Mouse (Mus musculus): Measurements from ENCODE around the gene Pold2. TPM values are rescaled to one million over a fixed set of nuclear protein-coding genes. Genes with fewer than 3 reads are reported as not detected.

Pold2 gene
- 122 and 127 TPM in 2 replicates for polyA plus RNA-seq (2016; fragmentation: Nextera tagmentation; extraction: Ambion mirVana)

- H3K4me3 ChIP-seq = peak within 1 kb of the TSS; percentile 61
- H3K9me3 ChIP-seq = no peaks in the 10 kb centered on the region
- H3K4me2 ChIP-seq (replicated peaks) = peak within 1 kb of the TSS; percentile 60
- no peaks in the 10 kb centered on the region for H3K27me3 ChIP-seq
- peak within 1 kb of the TSS; percentile 71 for H3K9ac ChIP-seq
- WGBS = under 1% methylated on average over 50 of the region's 52 CpGs
- H3K4me1 ChIP-seq = peaks cover 18% of the 10 kb centered on the region
- H3K27ac ChIP-seq = peak within 1 kb of the TSS; percentile 89
- peaks cover 37% of the 10 kb centered on the region for H3K36me3 ChIP-seq
- ATAC-seq (ENCODE audit: insufficient number of reproducible peaks, insufficient read depth, low FRiP score, low TSS enrichment) = peak; percentile 98
Measured at GRCm38 (mm10) chr11:5877921-5878526, at the start of gene Pold2. Gene Pold2 (minus strand): TSS chr11:5878292.

- ATAC-seq (ENCODE audit: insufficient number of reproducible peaks, insufficient read depth, low FRiP score, low TSS enrichment) = no peak
- Histone ChIP-seq H3K9ac (no peak overlapping the region), H3K4me2 (replicated peaks) (no peak overlapping the region), H3K9me3 (no peaks in the 10 kb centered on the region), H3K4me1 (no peaks in the 10 kb centered on the region), H3K36me3 (no peaks in the 10 kb centered on the region), H3K27ac (no peak overlapping the region), H3K27me3 (no peaks in the 10 kb centered on the region), H3K4me3 (no peak overlapping the region)
- 89% methylated on average over 3 of the region's 3 CpGs for WGBS
Measured at GRCm38 (mm10) chr11:5926696-5927220, 48.7 kb upstream of the Pold2 start.

GRCm38 (mm10) chr11:5924699-5925098 lies 46.6 kb upstream of the Pold2 start:
- no peak for ATAC-seq (ENCODE audit: insufficient number of reproducible peaks, insufficient read depth, low FRiP score, low TSS enrichment)
- WGBS = 50% methylated on average over 8 of the region's 8 CpGs
- Histone ChIP-seq H3K4me3 (no peak overlapping the region), H3K9ac (no peak overlapping the region), H3K27me3 (no peaks in the 10 kb centered on the region), H3K4me2 (replicated peaks) (no peak overlapping the region), H3K4me1 (no peaks in the 10 kb centered on the region), H3K9me3 (no peaks in the 10 kb centered on the region), H3K27ac (no peak overlapping the region), H3K36me3 (no peaks in the 10 kb centered on the region)

DNA sequence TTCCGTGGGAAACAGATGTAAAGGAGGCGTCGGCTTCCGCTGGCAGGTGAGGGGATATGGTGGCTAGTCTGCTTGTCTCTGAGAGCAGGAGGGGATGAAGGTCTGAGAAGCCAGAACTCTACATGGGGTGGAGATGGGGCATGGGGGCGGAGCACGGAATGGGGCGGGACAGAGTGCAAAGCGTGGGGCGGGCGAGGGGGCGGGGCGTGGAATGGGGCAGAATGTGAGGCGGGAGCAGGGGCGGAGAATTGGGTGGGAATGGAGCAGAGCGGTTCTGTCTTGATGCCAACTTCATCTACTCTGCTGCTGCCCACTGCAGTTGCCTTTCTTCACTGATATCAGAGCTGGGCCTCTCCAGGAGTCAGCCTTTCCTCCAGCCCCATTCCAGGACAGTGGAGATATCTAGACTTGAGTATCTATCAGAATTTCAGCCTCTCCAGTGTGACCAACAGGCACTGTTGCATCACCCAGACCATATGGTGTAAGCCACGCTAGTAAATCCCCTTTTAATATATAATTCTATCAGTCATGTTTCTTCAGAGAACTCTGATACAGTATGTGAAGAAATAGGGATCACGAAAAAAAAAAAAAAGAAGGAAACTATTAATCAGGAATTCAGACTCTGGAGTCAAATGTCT lies 42.4 kb upstream of the Pold2 start:
- Histone ChIP-seq H3K36me3 (no peaks in the 10 kb centered on the region), H3K9ac (no peak overlapping the region), H3K9me3 (no peaks in the 10 kb centered on the region), H3K4me3 (no peak overlapping the region), H3K27me3 (no peaks in the 10 kb centered on the region), H3K27ac (no peak overlapping the region), H3K4me2 (replicated peaks) (no peak overlapping the region), H3K4me1 (no peaks in the 10 kb centered on the region)
- ATAC-seq (ENCODE audit: insufficient number of reproducible peaks, insufficient read depth, low FRiP score, low TSS enrichment) = no peak
- whole genome bisulfite sequencing = 37% methylated on average over 17 of the region's 17 CpGs

DNA sequence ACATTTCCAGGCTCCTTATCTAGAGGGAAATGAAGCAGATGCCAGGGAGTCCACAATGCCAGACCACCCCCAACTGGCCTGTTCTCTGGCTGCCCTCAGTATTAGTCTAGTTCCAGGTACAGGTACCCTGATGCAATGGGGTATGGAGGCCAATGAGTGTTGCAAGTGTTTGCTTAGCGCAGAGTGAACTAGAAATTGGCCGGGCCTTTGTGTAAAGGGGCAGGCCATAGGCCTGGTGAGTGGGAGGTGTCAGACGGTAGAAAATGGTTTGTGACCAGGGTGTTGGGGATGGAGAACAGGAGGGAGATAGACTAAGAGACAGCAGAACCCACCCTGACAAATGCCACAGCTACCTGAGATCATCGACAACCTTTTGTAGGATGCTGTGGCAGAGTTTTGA lies 41.5 kb upstream of the Pold2 start:
- Histone ChIP-seq H3K4me1 (no peaks in the 10 kb centered on the region), H3K9ac (no peak overlapping the region), H3K36me3 (no peaks in the 10 kb centered on the region), H3K4me3 (no peak overlapping the region), H3K27ac (no peak overlapping the region), H3K27me3 (no peaks in the 10 kb centered on the region), H3K4me2 (replicated peaks) (no peak overlapping the region), H3K9me3 (no peaks in the 10 kb centered on the region)
- 94% methylated on average over 4 of the region's 4 CpGs for WGBS
- ATAC-seq (ENCODE audit: insufficient number of reproducible peaks, insufficient read depth, low FRiP score, low TSS enrichment) = no peak

DNA sequence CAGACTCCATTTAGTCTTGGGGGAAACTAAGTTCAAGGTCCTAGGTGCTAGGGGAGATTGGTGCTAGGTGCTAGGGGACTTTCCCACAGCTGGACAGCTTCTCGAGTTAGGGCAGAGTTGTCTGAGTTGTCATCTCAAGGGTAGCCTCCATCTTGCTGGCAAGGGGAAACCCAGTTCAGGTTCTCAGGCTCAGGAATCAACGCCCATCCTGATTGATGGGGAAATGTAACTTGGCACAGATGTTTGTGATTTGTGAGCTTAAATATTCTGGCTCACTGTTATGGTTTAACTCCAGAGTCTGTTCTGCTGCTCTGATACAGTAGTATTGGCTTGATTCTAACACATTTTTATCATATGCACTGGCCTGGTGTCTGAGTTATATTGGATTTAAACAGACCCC lies 40.0 kb upstream of the Pold2 start:
- no peaks in the 10 kb centered on the region for H3K36me3 ChIP-seq
- H3K27me3 ChIP-seq = no peaks in the 10 kb centered on the region
- no peak overlapping the region for H3K4me3 ChIP-seq
- no peak overlapping the region for H3K9ac ChIP-seq
- H3K9me3 ChIP-seq = no peaks in the 10 kb centered on the region
- no peak for ATAC-seq (ENCODE audit: insufficient number of reproducible peaks, insufficient read depth, low FRiP score, low TSS enrichment)
- H3K4me2 ChIP-seq (replicated peaks) = no peak overlapping the region
- no peaks in the 10 kb centered on the region for H3K4me1 ChIP-seq
- H3K27ac ChIP-seq = no peak overlapping the region
- WGBS = 56% methylated on average over 2 of the region's 2 CpGs

DNA sequence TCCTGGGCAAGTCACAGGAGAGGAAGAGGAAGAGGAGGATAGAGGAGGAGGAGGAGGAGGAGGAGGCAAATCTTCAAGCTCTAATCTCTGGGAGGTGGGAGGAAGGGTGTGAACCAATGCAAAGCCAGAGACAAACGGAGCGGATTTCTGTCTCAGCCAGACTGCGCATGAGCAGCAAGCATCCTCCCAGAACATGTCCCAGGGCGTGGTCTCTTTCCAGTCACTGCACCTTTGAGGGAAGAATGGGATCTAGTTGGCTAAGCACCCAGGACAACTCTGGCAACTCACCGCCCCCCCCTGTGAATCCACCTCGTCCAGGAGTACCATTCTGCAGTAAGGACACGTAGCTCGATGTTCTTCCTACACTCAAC lies 38.1 kb upstream of the Pold2 start:
- no peak for ATAC-seq (ENCODE audit: insufficient number of reproducible peaks, insufficient read depth, low FRiP score, low TSS enrichment)
- Histone ChIP-seq H3K27me3 (no peaks in the 10 kb centered on the region), H3K4me2 (replicated peaks) (no peak overlapping the region), H3K36me3 (no peaks in the 10 kb centered on the region), H3K4me1 (no peaks in the 10 kb centered on the region), H3K4me3 (no peak overlapping the region), H3K9me3 (no peaks in the 10 kb centered on the region), H3K27ac (no peak overlapping the region), H3K9ac (no peak overlapping the region)
- WGBS = 81% methylated on average over 8 of the region's 8 CpGs

- H3K4me3 ChIP-seq = no peak overlapping the region
- no peaks in the 10 kb centered on the region for H3K27me3 ChIP-seq
- no peaks in the 10 kb centered on the region for H3K36me3 ChIP-seq
- no peaks in the 10 kb centered on the region for H3K4me1 ChIP-seq
- WGBS = 81% methylated on average over 5 of the region's 5 CpGs
- H3K27ac ChIP-seq = no peak overlapping the region
- ATAC-seq (ENCODE audit: insufficient number of reproducible peaks, insufficient read depth, low FRiP score, low TSS enrichment) = no peak
- no peak overlapping the region for H3K9ac ChIP-seq
- no peak overlapping the region for H3K4me2 ChIP-seq (replicated peaks)
- H3K9me3 ChIP-seq = no peaks in the 10 kb centered on the region
Measured at GRCm38 (mm10) chr11:5915429-5916177, 37.5 kb upstream of the Pold2 start.

DNA sequence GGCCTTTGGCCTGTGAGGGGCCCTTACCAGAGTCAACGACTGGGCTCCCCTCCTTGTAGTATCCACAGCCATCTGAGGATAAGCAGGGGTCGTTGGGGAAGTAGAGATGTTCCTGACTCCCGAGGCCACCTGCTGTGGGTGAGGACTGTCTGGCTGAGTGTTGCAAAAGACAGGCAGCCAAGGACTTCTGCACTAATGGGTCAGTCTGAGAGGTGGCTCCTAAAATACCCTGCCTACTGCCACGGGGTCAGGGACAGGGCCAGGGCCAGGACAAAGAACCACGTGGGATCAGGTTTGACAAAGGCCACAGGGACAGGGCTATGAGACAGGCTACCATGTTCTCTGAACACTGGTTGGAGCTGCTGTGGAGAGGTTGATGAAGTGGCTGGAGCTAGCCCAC lies 36.8 kb upstream of the Pold2 start:
- no peaks in the 10 kb centered on the region for H3K9me3 ChIP-seq
- H3K4me1 ChIP-seq = no peaks in the 10 kb centered on the region
- H3K4me3 ChIP-seq = no peak overlapping the region
- 59% methylated on average over 5 of the region's 5 CpGs for WGBS
- no peaks in the 10 kb centered on the region for H3K36me3 ChIP-seq
- H3K4me2 ChIP-seq (replicated peaks) = no peak overlapping the region
- no peak overlapping the region for H3K9ac ChIP-seq
- no peak for ATAC-seq (ENCODE audit: insufficient number of reproducible peaks, insufficient read depth, low FRiP score, low TSS enrichment)
- no peaks in the 10 kb centered on the region for H3K27me3 ChIP-seq
- no peak overlapping the region for H3K27ac ChIP-seq

- Histone ChIP-seq H3K4me2 (replicated peaks) (no peak overlapping the region), H3K27me3 (no peaks in the 10 kb centered on the region), H3K4me3 (no peak overlapping the region), H3K27ac (no peak overlapping the region), H3K9ac (no peak overlapping the region), H3K36me3 (no peaks in the 10 kb centered on the region), H3K4me1 (no peaks in the 10 kb centered on the region), H3K9me3 (no peaks in the 10 kb centered on the region)
- no peak for ATAC-seq (ENCODE audit: insufficient number of reproducible peaks, insufficient read depth, low FRiP score, low TSS enrichment)
- 70% methylated on average over 4 of the region's 4 CpGs for WGBS
Measured at GRCm38 (mm10) chr11:5913936-5914335, 35.8 kb upstream of the Pold2 start.

DNA sequence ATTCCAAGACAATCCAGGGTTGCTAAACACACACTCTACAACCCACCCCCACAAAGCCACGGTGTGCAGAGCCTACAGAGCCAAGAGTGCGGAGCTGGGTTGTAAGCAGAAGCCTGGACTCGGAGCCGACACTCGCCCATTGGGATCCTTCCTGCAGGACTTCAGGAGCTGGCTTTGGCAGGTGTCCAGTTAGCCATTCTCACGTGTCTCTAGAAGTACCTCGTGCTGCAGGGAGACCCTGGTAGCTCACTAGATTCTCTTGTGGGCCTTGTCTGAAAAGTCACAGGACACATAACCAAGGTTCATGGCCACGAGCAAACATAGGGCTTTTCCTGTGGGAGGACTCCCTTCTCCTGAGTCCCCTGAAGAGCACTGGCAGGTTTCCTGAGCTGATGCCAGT lies 35.2 kb upstream of the Pold2 start:
- H3K4me1 ChIP-seq = no peaks in the 10 kb centered on the region
- no peak overlapping the region for H3K4me2 ChIP-seq (replicated peaks)
- H3K27ac ChIP-seq = no peak overlapping the region
- H3K9me3 ChIP-seq = no peaks in the 10 kb centered on the region
- no peak overlapping the region for H3K4me3 ChIP-seq
- 69% methylated on average over 8 of the region's 8 CpGs for WGBS
- no peak for ATAC-seq (ENCODE audit: insufficient number of reproducible peaks, insufficient read depth, low FRiP score, low TSS enrichment)
- H3K27me3 ChIP-seq = no peaks in the 10 kb centered on the region
- no peak overlapping the region for H3K9ac ChIP-seq
- no peaks in the 10 kb centered on the region for H3K36me3 ChIP-seq

DNA sequence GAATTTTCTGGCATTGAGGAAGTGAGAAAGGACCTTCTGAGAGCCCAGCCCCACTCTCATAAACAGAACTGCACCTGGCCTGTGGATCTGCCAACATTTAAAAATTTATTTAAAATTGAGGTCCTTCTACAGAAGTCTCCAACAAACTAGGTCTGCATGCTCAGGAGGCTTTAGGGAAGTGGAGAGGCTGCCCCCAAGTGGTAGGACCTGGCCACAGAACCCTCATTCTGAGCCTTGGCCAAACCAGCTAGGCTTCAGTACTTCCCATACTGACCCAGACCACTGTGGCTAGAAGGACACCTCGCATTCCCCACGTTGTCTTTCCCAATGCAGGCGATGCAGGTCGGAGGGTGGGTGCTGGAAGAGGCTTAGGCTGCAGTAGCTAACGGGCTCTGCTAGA lies 34.5 kb upstream of the Pold2 start:
- Histone ChIP-seq H3K9me3 (no peaks in the 10 kb centered on the region), H3K27ac (no peak overlapping the region), H3K4me3 (no peak overlapping the region), H3K36me3 (no peaks in the 10 kb centered on the region), H3K4me1 (no peaks in the 10 kb centered on the region), H3K4me2 (replicated peaks) (no peak overlapping the region), H3K27me3 (no peaks in the 10 kb centered on the region), H3K9ac (no peak overlapping the region)
- WGBS = 32% methylated on average over 5 of the region's 5 CpGs
- no peak for ATAC-seq (ENCODE audit: insufficient number of reproducible peaks, insufficient read depth, low FRiP score, low TSS enrichment)
